Mouse (Mus musculus): ENCODE measurements around the gene Msl1. TPM values are rescaled to one million over a fixed set of nuclear protein-coding genes. Genes with fewer than 3 reads are reported as not detected.

Msl1 gene
- polyA plus RNA-seq, 1 experiment = 40.5 TPM

- Histone ChIP-seq H3K36me3 (ENCODE audit: control insufficient read depth, insufficient read depth) (no peaks in the 10 kb centered on the region), H3K79me3 (ENCODE audit: low read depth) (no peaks in the 10 kb centered on the region), H3K4me3 (ENCODE audit: insufficient read depth, poor library complexity, severe bottlenecking) (peak overlapping the region; percentile 2), H3ac (ENCODE audit: control insufficient read depth, insufficient read length, low read depth) (peak overlapping the region; percentile 38), H3K79me2 (ENCODE audit: control insufficient read depth, insufficient read depth) (no peaks in the 10 kb centered on the region), H3K27me3 (ENCODE audit: control insufficient read depth, insufficient read depth, insufficient read length) (no peaks in the 10 kb centered on the region)
- TF ChIP-seq CEBPB (IDR thresholded peaks at IDR 0.05; ENCODE audit: low read depth) (peak; percentile 72), USF1 (IDR thresholded peaks at IDR 0.05; ENCODE audit: low read depth) (peak; percentile 85), MYOG (IDR thresholded peaks at IDR 0.05; ENCODE audit: control insufficient read depth, extremely low read depth, insufficient read length) (no peak), MYOD1 (IDR thresholded peaks at IDR 0.05; ENCODE audit: control insufficient read depth, insufficient read length, low read depth) (peak; percentile 42), FOSL1 (IDR thresholded peaks at IDR 0.05; ENCODE audit: insufficient read depth, low read length, poor library complexity, severe bottlenecking) (no peak), MAX (IDR thresholded peaks at IDR 0.05) (peak; percentile 99)
Observed at GRCm38 (mm10) chr11:98783236-98783696, 12.1 kb upstream of the Msl1 start.

- no peaks in the 10 kb centered on the region for H3K27me3 ChIP-seq (ENCODE audit: control insufficient read depth, insufficient read depth, insufficient read length)
- TF ChIP-seq CTCF (IDR thresholded peaks at IDR 0.05; ENCODE audit: control insufficient read depth, insufficient read depth, insufficient read length) (no peak), USF1 (IDR thresholded peaks at IDR 0.05; ENCODE audit: low read depth) (no peak), MYOG (IDR thresholded peaks at IDR 0.05; ENCODE audit: control insufficient read depth, extremely low read depth, insufficient read length) (no peak), CEBPB (IDR thresholded peaks at IDR 0.05; ENCODE audit: low read depth) (no peak), MAX (IDR thresholded peaks at IDR 0.05) (no peak), FOSL1 (IDR thresholded peaks at IDR 0.05; ENCODE audit: insufficient read depth, low read length, poor library complexity, severe bottlenecking) (no peak), MYOD1 (IDR thresholded peaks at IDR 0.05; ENCODE audit: control insufficient read depth, insufficient read length, low read depth) (no peak)
- no peak overlapping the region for H3ac ChIP-seq (ENCODE audit: control insufficient read depth, insufficient read length, low read depth)
- no peaks in the 10 kb centered on the region for H3K36me3 ChIP-seq (ENCODE audit: control insufficient read depth, insufficient read depth)
- H3K79me2 ChIP-seq (ENCODE audit: control insufficient read depth, insufficient read depth) = no peaks in the 10 kb centered on the region
- no peak overlapping the region for H3K4me3 ChIP-seq (ENCODE audit: insufficient read depth, poor library complexity, severe bottlenecking)
- no peaks in the 10 kb centered on the region for H3K79me3 ChIP-seq (ENCODE audit: low read depth)
Observed at GRCm38 (mm10) chr11:98784139-98784538, 11.2 kb upstream of the Msl1 start.

GRCm38 (mm10) chr11:98785214-98785613, 10.1 kb upstream of the Msl1 start:
- Histone ChIP-seq H3K27me3 (ENCODE audit: control insufficient read depth, insufficient read depth, insufficient read length) (no peaks in the 10 kb centered on the region), H3K4me3 (ENCODE audit: insufficient read depth, poor library complexity, severe bottlenecking) (no peak overlapping the region), H3ac (ENCODE audit: control insufficient read depth, insufficient read length, low read depth) (no peak overlapping the region), H3K79me3 (ENCODE audit: low read depth) (no peaks in the 10 kb centered on the region), H3K36me3 (ENCODE audit: control insufficient read depth, insufficient read depth) (no peaks in the 10 kb centered on the region), H3K79me2 (ENCODE audit: control insufficient read depth, insufficient read depth) (no peaks in the 10 kb centered on the region)
- TF ChIP-seq MAX (IDR thresholded peaks at IDR 0.05) (no peak), MYOD1 (IDR thresholded peaks at IDR 0.05; ENCODE audit: control insufficient read depth, insufficient read length, low read depth) (no peak), FOSL1 (IDR thresholded peaks at IDR 0.05; ENCODE audit: insufficient read depth, low read length, poor library complexity, severe bottlenecking) (no peak), MYOG (IDR thresholded peaks at IDR 0.05; ENCODE audit: control insufficient read depth, extremely low read depth, insufficient read length) (no peak), CEBPB (IDR thresholded peaks at IDR 0.05; ENCODE audit: low read depth) (no peak), CTCF (IDR thresholded peaks at IDR 0.05; ENCODE audit: control insufficient read depth, insufficient read depth, insufficient read length) (no peak), USF1 (IDR thresholded peaks at IDR 0.05; ENCODE audit: low read depth) (no peak)

- Histone ChIP-seq H3K36me3 (ENCODE audit: control insufficient read depth, insufficient read depth) (no peaks in the 10 kb centered on the region), H3ac (ENCODE audit: control insufficient read depth, insufficient read length, low read depth) (peak overlapping the region; percentile 61), H3K27me3 (ENCODE audit: control insufficient read depth, insufficient read depth, insufficient read length) (no peaks in the 10 kb centered on the region), H3K79me2 (ENCODE audit: control insufficient read depth, insufficient read depth) (no peaks in the 10 kb centered on the region), H3K4me3 (ENCODE audit: insufficient read depth, poor library complexity, severe bottlenecking) (no peak overlapping the region), H3K79me3 (ENCODE audit: low read depth) (no peaks in the 10 kb centered on the region)
- TF ChIP-seq USF1 (IDR thresholded peaks at IDR 0.05; ENCODE audit: low read depth) (no peak), CTCF (IDR thresholded peaks at IDR 0.05; ENCODE audit: control insufficient read depth, insufficient read depth, insufficient read length) (no peak), MYOG (IDR thresholded peaks at IDR 0.05; ENCODE audit: control insufficient read depth, extremely low read depth, insufficient read length) (no peak), MYOD1 (IDR thresholded peaks at IDR 0.05; ENCODE audit: control insufficient read depth, insufficient read length, low read depth) (no peak), FOSL1 (IDR thresholded peaks at IDR 0.05; ENCODE audit: insufficient read depth, low read length, poor library complexity, severe bottlenecking) (no peak), MAX (IDR thresholded peaks at IDR 0.05) (no peak), CEBPB (IDR thresholded peaks at IDR 0.05; ENCODE audit: low read depth) (no peak)
Observed at GRCm38 (mm10) chr11:98785772-98786281, 9.5 kb upstream of the Msl1 start.

GRCm38 (mm10) chr11:98786359-98787214, 8.7 kb upstream of the Msl1 start:
- no peaks in the 10 kb centered on the region for H3K27me3 ChIP-seq (ENCODE audit: control insufficient read depth, insufficient read depth, insufficient read length)
- H3K79me2 ChIP-seq (ENCODE audit: control insufficient read depth, insufficient read depth) = no peaks in the 10 kb centered on the region
- no peaks in the 10 kb centered on the region for H3K79me3 ChIP-seq (ENCODE audit: low read depth)
- H3ac ChIP-seq (ENCODE audit: control insufficient read depth, insufficient read length, low read depth) = peak overlapping the region; percentile 61
- no peak overlapping the region for H3K4me3 ChIP-seq (ENCODE audit: insufficient read depth, poor library complexity, severe bottlenecking)
- peak; percentile 74 for TF ChIP-seq CTCF (IDR thresholded peaks at IDR 0.05; ENCODE audit: control insufficient read depth, insufficient read depth, insufficient read length)
- TF ChIP-seq MYOD1 (IDR thresholded peaks at IDR 0.05; ENCODE audit: control insufficient read depth, insufficient read length, low read depth) = peak; percentile 12
- TF ChIP-seq FOSL1 (IDR thresholded peaks at IDR 0.05; ENCODE audit: insufficient read depth, low read length, poor library complexity, severe bottlenecking) = no peak
- no peaks in the 10 kb centered on the region for H3K36me3 ChIP-seq (ENCODE audit: control insufficient read depth, insufficient read depth)
